Mouse (Mus musculus) hindbrain, embryonic 11.5 days (tissue): ENCODE data around the gene Lrrc75b. TPM values are rescaled to one million over a fixed set of nuclear protein-coding genes. Genes with fewer than 3 reads are reported as not detected.

Source experiments
- ATAC-seq: fragments of 200-750 bp; cut with Nextera tagmentation; 2 replicates; pipeline ENCODE4 v1.8.0; 2017; ENCODE audit warnings: mild to moderate bottlenecking, moderate TSS enrichment, moderate library complexity; ENCODE audit not compliant: low FRiP score
- DNase-seq: peaks from one replicate; pipeline ENCODE4 v3.0.0-alpha.2; 2015; ENCODE audit warnings: low spot score
- H3K27ac ChIP-seq: fragments of 300-500 bp; sonication (generic); 2 replicates; pipeline ENCODE4 v1.5.1; 2014; ENCODE audit warnings: mild to moderate bottlenecking, low read depth, low read length
- H3K27me3 ChIP-seq: fragments of 300-500 bp; sonication (generic); 2 replicates; pipeline ENCODE4 v1.6.1; 2014; ENCODE audit warnings: mild to moderate bottlenecking, low read length, moderate library complexity, mixed read lengths; ENCODE audit not compliant: control insufficient read depth, insufficient read depth
- H3K36me3 ChIP-seq: fragments of 300-500 bp; sonication (generic); 2 replicates; pipeline ENCODE4 v1.6.1; 2014; ENCODE audit warnings: mild to moderate bottlenecking, low read length, moderate library complexity, mixed read lengths; ENCODE audit not compliant: control insufficient read depth, insufficient read depth
- H3K4me1 ChIP-seq: fragments of 300-500 bp; sonication (generic); replicated peaks from 2 replicates; pipeline ENCODE4 v1.6.1; 2014; ENCODE audit warnings: low read length, mixed read lengths; ENCODE audit not compliant: control insufficient read depth, insufficient read depth
- H3K4me2 ChIP-seq: fragments of 300-500 bp; sonication (generic); replicated peaks from 2 replicates; pipeline ENCODE4 v1.6.1; 2014; ENCODE audit warnings: mild to moderate bottlenecking, low read depth, low read length
- H3K4me3 ChIP-seq: fragments of 300-500 bp; sonication (generic); 2 replicates; pipeline ENCODE4 v1.5.1; 2014; ENCODE audit warnings: low read depth, low read length
- H3K9ac ChIP-seq: fragments of 300-500 bp; sonication (generic); 2 replicates; pipeline ENCODE4 v1.6.1; 2014; ENCODE audit warnings: low read depth, low read length
- H3K9me3 ChIP-seq: fragments of 300-500 bp; sonication (generic); 2 replicates; pipeline ENCODE4 v1.6.1; 2016; ENCODE audit warnings: low read length; ENCODE audit not compliant: control insufficient read depth
- WGBS: fragments of 180-500 bp; shearing (Covaris S2); extraction: QIAGEN DNeasy Blood & Tissue Kit; methylation state at CpG from one replicate; pipeline ENCODE4 v1.1.7; 2014; 5-methylcytosine and 5-hydroxymethylcytosine counted together
- polyA plus RNA-seq: library from polyadenylated mRNA; unstranded; fragments of >200 nt; fragmentation: Nextera tagmentation; extraction: Ambion mirVana; gene quantifications from 2 replicates; pipeline ENCODE4 v1.2.1, GENCODE M21; 2014

The Lrrc75b gene
- polyA plus RNA-seq, 1 experiment from 2014 or later, result 6.2 TPM

DNA sequence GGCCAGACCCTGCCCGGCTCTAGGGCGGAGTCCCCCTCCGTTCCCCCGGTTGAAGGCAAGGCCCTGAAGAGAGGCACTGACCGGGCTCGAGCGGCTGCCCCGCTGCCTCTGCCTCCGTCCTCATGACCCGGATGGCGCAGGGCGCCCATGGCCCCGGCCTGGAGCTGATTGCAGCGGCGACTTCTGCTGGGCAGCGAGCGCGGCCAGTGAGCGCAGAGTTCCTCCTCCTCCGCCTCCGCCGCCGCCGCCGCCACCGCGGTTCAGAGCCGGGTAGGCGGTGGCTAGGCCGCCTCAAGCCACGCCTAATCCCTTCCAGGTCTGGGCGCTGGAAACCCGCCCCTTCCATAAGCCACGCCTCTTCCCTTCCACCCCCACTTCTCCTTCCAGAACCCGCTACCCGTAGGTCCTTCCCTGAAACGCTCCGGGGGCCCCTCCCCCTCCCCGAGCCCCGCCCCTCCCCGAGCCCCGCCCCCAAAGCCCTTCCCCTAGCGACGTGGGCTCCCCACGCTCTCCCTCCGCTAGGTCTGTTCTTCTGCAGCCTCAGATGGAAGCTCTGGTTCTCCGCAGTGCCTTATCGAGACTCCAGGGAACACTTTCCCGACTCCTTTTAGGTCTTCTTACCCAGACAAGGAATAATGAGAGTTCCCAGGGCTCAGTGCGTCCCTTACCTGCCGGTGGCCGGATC lies 42.9 kb downstream of the Lrrc75b start, which contains the start of gene Snrpd3:
Gene Snrpd3 (plus strand): TSS at position 479 of the 685 bp plus-strand sequence.
- H3K4me2 ChIP-seq, result peak within 1 kb of the TSS; percentile 84
- peak; percentile 95 for DNase-seq
- peak; percentile 98 for ATAC-seq
- no peaks in the 10 kb centered on the region for H3K36me3 ChIP-seq
- H3K27me3 ChIP-seq, result no peaks in the 10 kb centered on the region
- H3K4me3 ChIP-seq, result peak within 1 kb of the TSS; percentile 80
- peak within 1 kb of the TSS; percentile 94 for H3K27ac ChIP-seq
- peak within 1 kb of the TSS; percentile 97 for H3K9ac ChIP-seq
- H3K9me3 ChIP-seq, result no peaks in the 10 kb centered on the region
- no peaks in the 10 kb centered on the region; the same call in 1 of the 2 replicates for H3K4me1 ChIP-seq
- WGBS, result 1% methylated on average over 44 of the region's 52 CpGs

DNA sequence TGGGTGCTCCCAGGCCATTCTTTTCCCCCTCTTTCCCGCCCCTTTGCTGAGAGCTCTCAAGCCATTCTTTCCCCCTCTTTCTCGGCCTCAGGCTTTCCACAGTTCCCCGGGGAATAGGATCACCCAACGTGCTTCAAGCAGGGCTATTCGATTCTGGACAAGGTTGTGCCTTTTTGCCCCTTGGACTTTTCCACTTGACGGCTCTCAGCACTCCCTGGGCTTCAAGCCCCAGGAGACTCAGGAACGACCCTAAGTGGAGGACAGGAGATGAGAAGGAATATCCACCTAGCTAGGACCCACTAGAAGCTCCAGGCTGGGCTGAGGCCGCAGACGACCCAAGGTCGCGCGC lies 43.4 kb downstream of the Lrrc75b start:
- WGBS, result 3% methylated on average over 12 of the region's 12 CpGs
- Histone ChIP-seq H3K9me3 (no peaks in the 10 kb centered on the region), H3K4me1 (no peaks in the 10 kb centered on the region; the same call in 1 of the 2 replicates), H3K9ac (peak overlapping the region; percentile 97), H3K36me3 (no peaks in the 10 kb centered on the region), H3K27me3 (no peaks in the 10 kb centered on the region), H3K4me2 (peak overlapping the region; percentile 84), H3K4me3 (peak overlapping the region; percentile 80), H3K27ac (peak overlapping the region; percentile 94)
- ATAC-seq (no peak), DNase-seq (no peak)

DNA sequence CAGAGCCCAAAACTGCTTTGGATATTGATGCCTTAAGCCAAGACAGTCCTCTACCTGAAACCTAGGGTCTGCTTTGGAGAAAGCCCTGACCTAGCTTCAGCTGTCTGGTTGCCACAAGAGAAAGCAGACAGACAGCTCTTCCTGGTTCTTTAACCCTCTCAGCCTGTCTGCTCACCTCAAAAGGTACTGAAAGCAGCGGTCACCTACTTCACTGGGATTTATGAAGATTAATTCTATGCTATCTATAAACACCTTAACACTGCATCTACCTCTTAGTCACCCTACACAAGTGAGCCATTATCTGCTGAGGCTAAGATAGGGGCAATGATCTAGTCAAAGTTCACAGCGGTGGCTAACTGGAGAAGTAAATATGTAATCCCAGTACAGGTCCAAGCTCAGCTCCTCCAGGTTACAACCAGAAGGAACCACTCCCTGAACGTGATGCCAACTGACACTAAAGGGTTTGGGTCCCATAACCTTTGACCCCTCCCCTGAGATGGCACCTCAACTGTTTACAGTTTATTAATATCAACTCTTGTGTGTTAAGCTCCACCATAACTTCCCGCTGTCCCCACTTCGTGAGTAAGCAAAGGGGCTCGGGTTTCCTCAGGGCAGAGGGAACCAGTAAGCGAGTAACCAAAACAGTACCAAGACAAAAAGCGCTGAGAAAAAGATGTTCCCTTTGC lies 43.9 kb downstream of the Lrrc75b start:
- ATAC-seq (no peak), DNase-seq (peak; percentile 6)
- Histone ChIP-seq H3K4me2 (peak overlapping the region; percentile 84), H3K4me1 (no peaks in the 10 kb centered on the region; the same call in 1 of the 2 replicates), H3K36me3 (peaks cover 2% of the 10 kb centered on the region; the same call in 1 of the 2 replicates), H3K27me3 (no peaks in the 10 kb centered on the region), H3K4me3 (peak overlapping the region; percentile 80), H3K9me3 (no peaks in the 10 kb centered on the region), H3K9ac (peak overlapping the region; percentile 97), H3K27ac (peak overlapping the region; percentile 94; the same call in 1 of the 2 replicates)
- WGBS, result 33% methylated on average over 8 of the region's 8 CpGs

DNA sequence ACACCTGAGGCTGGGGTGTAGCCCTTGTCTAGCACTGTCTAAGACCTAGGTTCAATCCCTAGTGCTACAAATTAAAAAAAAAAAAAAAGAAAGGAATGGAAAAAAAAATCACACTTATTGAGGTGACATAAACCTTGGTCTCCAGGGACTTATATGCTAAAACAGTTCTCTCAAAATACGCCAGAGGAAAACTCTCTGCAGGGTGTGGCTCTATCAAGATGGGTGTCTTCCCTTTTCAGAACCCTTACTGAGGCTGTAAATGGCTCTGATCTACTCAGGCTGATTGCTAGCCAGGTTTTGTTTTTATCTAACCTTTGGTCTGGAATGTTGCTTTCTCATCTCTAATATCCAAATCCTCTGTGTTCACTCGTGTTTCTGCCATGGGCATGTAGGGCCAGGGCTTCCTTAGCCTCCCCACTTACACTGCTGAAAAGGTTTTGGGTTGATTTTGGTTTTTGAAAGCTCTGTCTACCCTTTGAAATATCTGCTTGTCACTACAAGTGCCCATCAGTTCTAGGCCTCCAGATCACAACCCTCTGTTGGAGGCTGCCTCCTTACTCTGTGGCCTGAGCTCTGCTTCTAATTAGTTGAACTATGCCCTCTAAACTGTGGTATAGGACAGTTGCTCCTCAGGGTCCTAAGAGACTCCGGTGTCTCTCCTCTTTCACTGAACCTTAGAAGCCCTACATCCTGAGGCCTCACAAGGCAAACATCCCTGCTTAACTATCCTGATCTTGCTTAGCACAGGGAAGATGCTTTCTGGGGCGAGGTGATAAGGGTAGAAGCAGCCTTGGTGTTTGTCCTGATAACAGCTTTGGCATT lies 44.7 kb downstream of the Lrrc75b start:
- H3K4me2 ChIP-seq, result no peak overlapping the region
- no peak for DNase-seq
- no peaks in the 10 kb centered on the region for H3K9me3 ChIP-seq
- H3K4me3 ChIP-seq, result peak overlapping the region; percentile 80; the same call in 1 of the 2 replicates
- H3K4me1 ChIP-seq, result no peaks in the 10 kb centered on the region; the same call in 1 of the 2 replicates
- 72% methylated on average over 4 of the region's 4 CpGs for WGBS
- H3K36me3 ChIP-seq, result peaks cover 9% of the 10 kb centered on the region; the same call in 1 of the 2 replicates
- H3K27me3 ChIP-seq, result no peaks in the 10 kb centered on the region
- ATAC-seq, result no peak
- H3K9ac ChIP-seq, result no peak overlapping the region
- H3K27ac ChIP-seq, result no peak overlapping the region

DNA sequence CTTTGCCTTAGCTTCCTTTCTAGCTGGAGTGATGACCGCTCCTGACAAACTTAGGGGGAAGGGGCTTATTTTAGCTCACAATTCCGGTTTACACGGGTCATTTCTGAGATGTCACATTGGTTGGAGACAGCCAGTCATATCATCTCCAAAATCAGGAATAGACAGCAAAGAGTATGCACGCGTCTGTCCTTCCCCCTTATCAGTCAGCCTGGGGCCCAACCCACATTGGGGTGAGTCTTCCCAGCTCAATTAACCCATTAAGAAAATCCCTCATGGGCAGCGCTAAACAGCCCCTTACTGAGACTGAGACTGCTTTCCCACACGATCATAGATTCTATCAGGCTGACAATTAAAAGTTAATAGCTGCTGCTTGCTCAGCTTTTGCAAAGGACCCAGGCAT lies 45.8 kb downstream of the Lrrc75b start:
- no peaks in the 10 kb centered on the region for H3K9me3 ChIP-seq
- no peaks in the 10 kb centered on the region; the same call in 1 of the 2 replicates for H3K4me1 ChIP-seq
- H3K27me3 ChIP-seq, result no peaks in the 10 kb centered on the region
- peaks cover 17% of the 10 kb centered on the region for H3K36me3 ChIP-seq
- H3K4me2 ChIP-seq, result no peak overlapping the region
- no peak overlapping the region for H3K4me3 ChIP-seq
- 90% methylated on average over 7 of the region's 7 CpGs for WGBS
- H3K9ac ChIP-seq, result no peak overlapping the region
- DNase-seq (no peak), ATAC-seq (no peak)
- no peak overlapping the region for H3K27ac ChIP-seq

DNA sequence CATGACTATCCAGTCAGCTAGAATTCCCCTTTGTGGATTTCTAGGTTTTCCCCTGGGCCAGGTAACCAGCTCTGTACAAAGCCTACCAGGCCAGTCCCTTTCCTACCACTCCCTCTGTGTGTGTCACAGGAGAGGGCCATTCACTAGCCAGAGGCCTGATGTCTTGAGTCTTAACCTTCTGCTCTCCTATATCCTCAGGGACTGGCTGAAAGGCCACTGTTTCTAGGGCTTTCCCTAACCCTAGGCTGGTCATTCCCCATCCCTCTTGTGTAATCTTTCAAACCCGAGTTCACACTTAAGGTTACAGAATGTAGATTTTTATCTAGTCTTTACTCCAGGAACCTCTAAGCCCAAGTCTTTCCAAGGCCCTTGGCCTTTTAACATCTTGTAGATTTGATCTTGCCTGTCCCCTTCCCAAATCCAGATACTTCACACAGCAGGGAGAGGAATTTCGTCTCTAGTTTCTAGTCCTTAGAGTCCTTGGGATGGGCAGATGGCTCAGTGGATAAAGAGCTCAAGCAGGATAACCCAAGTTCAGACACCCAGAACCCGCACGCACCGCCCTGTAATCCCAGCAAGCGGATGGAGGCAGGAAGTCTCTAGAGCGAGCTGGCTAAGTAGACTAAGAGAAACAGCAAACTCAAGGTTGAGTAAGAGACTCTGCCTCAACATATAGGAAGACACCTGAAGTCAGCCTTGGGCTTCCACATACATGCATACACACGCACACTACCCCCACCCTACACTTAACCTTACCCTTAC lies 46.6 kb downstream of the Lrrc75b start:
- Histone ChIP-seq H3K36me3 (peaks cover 21% of the 10 kb centered on the region), H3K4me3 (no peak overlapping the region), H3K4me2 (no peak overlapping the region), H3K9ac (no peak overlapping the region), H3K9me3 (no peaks in the 10 kb centered on the region), H3K27ac (no peak overlapping the region), H3K27me3 (no peaks in the 10 kb centered on the region), H3K4me1 (no peaks in the 10 kb centered on the region)
- ATAC-seq (no peak), DNase-seq (no peak)
- 92% methylated on average over 8 of the region's 8 CpGs for WGBS

DNA sequence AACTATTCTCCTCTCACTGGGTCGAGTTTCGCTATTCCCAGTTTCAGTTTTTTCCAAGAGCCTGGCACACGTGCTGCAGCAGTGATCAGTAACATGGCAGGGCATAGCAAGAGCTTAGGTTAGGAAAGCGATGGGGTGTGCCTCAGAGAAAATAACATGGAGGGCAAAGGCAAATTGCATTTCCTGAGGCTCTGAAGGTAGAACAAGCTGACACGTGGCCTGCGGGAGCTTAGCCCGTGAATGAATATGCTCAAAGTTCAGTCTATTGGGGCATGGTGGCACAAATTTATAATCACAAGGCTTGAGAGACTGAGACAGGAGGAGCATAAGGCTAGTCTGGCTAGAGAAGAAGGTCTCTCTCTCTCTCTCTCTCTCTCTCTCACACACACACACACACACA lies 47.3 kb downstream of the Lrrc75b start:
- Histone ChIP-seq H3K36me3 (peaks cover 21% of the 10 kb centered on the region), H3K9ac (no peak overlapping the region), H3K4me2 (no peak overlapping the region), H3K9me3 (no peaks in the 10 kb centered on the region), H3K4me3 (no peak overlapping the region), H3K4me1 (no peaks in the 10 kb centered on the region), H3K27ac (no peak overlapping the region), H3K27me3 (no peaks in the 10 kb centered on the region)
- ATAC-seq (no peak), DNase-seq (no peak)
- WGBS, result 89% methylated on average over 7 of the region's 7 CpGs

DNA sequence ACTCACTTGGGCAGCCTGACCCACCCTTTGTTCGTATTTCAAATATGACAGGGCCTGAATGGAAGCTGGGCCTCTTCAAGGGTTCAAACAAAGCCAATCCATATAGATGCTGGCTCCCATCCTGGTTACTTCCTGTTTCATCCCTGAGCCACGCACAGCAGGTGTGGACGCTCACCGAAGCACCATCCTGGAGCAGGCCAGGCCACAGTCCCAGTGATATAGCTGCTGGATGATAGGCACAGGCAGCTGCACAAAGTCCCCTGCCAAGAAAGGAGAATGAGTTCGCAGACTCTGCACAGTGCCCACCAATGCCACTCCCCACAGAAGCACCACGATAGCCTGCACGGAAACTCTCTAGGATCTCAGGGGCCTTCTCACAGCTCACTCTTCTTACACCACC lies 48.2 kb downstream of the Lrrc75b start:
- no peak overlapping the region for H3K4me3 ChIP-seq
- 95% methylated on average over 7 of the region's 7 CpGs for WGBS
- H3K9ac ChIP-seq, result no peak overlapping the region
- no peak overlapping the region for H3K27ac ChIP-seq
- H3K36me3 ChIP-seq, result peaks cover 21% of the 10 kb centered on the region
- DNase-seq, result no peak
- no peaks in the 10 kb centered on the region for H3K9me3 ChIP-seq
- no peak overlapping the region for H3K4me2 ChIP-seq
- H3K4me1 ChIP-seq, result no peaks in the 10 kb centered on the region
- ATAC-seq, result no peak
- H3K27me3 ChIP-seq, result no peaks in the 10 kb centered on the region
